Mouse (Mus musculus): ENCODE measurements around the gene Tmod4. TPM values are rescaled to one million over a fixed set of nuclear protein-coding genes. Genes with fewer than 3 reads are reported as not detected.
"Not testable (repeated sequence)": the region's sequence is repeated elsewhere in the genome, so short reads cannot be mapped to it uniquely, and the experiment has no call there.

Tmod4 gene
- 0.83 and 1.2 TPM in 2 replicates for polyA plus RNA-seq (2015; fragmentation: Nextera tagmentation; extraction: Ambion mirVana)

- Histone ChIP-seq H3K4me3 (ENCODE audit: low read depth, low read length) (no peak within 1 kb of the TSS), H3K9me3 (replicated peaks; ENCODE audit: control insufficient read depth, low read length) (no peaks in the 10 kb centered on the region), H3K27me3 (ENCODE audit: control insufficient read depth, insufficient read depth, low read depth, low read length) (no peaks in the 10 kb centered on the region), H3K4me2 (ENCODE audit: low read depth, low read length) (no peak within 1 kb of the TSS), H3K27ac (ENCODE audit: low read length) (no peak within 1 kb of the TSS), H3K9ac (ENCODE audit: low read depth, low read length) (no peak within 1 kb of the TSS), H3K4me1 (ENCODE audit: control insufficient read depth, low read depth, low read length) (peaks cover 4% of the 10 kb centered on the region), H3K36me3 (ENCODE audit: control insufficient read depth, insufficient read depth) (peaks cover 19% of the 10 kb centered on the region)
- no peak for ATAC-seq (ENCODE audit: low read depth)
- 62% methylated on average over 6 of the region's 6 CpGs for WGBS (ENCODE audit: insufficient replicate concordance)
These were observed at the start of gene Tmod4 for GRCm38 (mm10) chr3:95124246-95124645. Gene Tmod4, plus strand, starts transcription at chr3:95124476.

GRCm38 (mm10) chr3:95088071-95088470 is 36.2 kb upstream of the Tmod4 start:
- Histone ChIP-seq H3K4me1 (ENCODE audit: control insufficient read depth, low read depth, low read length) (peaks cover 2% of the 10 kb centered on the region; the same call in 1 of the 2 replicates), H3K9ac (ENCODE audit: low read depth, low read length) (no peak overlapping the region), H3K27me3 (ENCODE audit: control insufficient read depth, insufficient read depth, low read depth, low read length) (no peaks in the 10 kb centered on the region), H3K4me2 (ENCODE audit: low read depth, low read length) (no peak overlapping the region), H3K9me3 (replicated peaks; ENCODE audit: control insufficient read depth, low read length) (no peaks in the 10 kb centered on the region), H3K36me3 (ENCODE audit: control insufficient read depth, insufficient read depth) (no peaks in the 10 kb centered on the region), H3K27ac (ENCODE audit: low read length) (no peak overlapping the region), H3K4me3 (ENCODE audit: low read depth, low read length) (no peak overlapping the region)
- no peak for ATAC-seq (ENCODE audit: low read depth)
- 89% methylated on average over 1 of the region's 1 CpGs for WGBS (ENCODE audit: insufficient replicate concordance)

- Histone ChIP-seq H3K4me1 (ENCODE audit: control insufficient read depth, low read depth, low read length) (peaks cover 14% of the 10 kb centered on the region), H3K9me3 (replicated peaks; ENCODE audit: control insufficient read depth, low read length) (no peaks in the 10 kb centered on the region), H3K27me3 (ENCODE audit: control insufficient read depth, insufficient read depth, low read depth, low read length) (no peaks in the 10 kb centered on the region), H3K27ac (ENCODE audit: low read length) (no peak overlapping the region), H3K36me3 (ENCODE audit: control insufficient read depth, insufficient read depth) (peaks cover 7% of the 10 kb centered on the region), H3K4me2 (ENCODE audit: low read depth, low read length) (no peak overlapping the region), H3K4me3 (ENCODE audit: low read depth, low read length) (no peak overlapping the region), H3K9ac (ENCODE audit: low read depth, low read length) (no peak overlapping the region)
- ATAC-seq (ENCODE audit: low read depth): no peak
- 16% methylated on average over 2 of the region's 2 CpGs for WGBS (ENCODE audit: insufficient replicate concordance)
These were observed 23.4 kb upstream of the Tmod4 start for GRCm38 (mm10) chr3:95100854-95101253.

GRCm38 (mm10) chr3:95105121-95105520 is 19.2 kb upstream of the Tmod4 start:
- WGBS (ENCODE audit: insufficient replicate concordance): 6% methylated on average over 4 of the region's 4 CpGs
- Histone ChIP-seq H3K27ac (ENCODE audit: low read length) (peak overlapping the region; percentile 88; the same call in 1 of the 2 replicates), H3K4me3 (ENCODE audit: low read depth, low read length) (peak overlapping the region; percentile 98)

GRCm38 (mm10) chr3:95105586-95106337 is 18.5 kb upstream of the Tmod4 start:
- no peaks in the 10 kb centered on the region for H3K9me3 ChIP-seq (replicated peaks; ENCODE audit: control insufficient read depth, low read length)
- no peaks in the 10 kb centered on the region for H3K36me3 ChIP-seq (ENCODE audit: control insufficient read depth, insufficient read depth)
- ATAC-seq (ENCODE audit: low read depth): no peak
- peak overlapping the region; percentile 98 for H3K4me3 ChIP-seq (ENCODE audit: low read depth, low read length)
- WGBS (ENCODE audit: insufficient replicate concordance): 1% methylated on average over 16 of the region's 16 CpGs
- peak overlapping the region; percentile 65 for H3K4me2 ChIP-seq (ENCODE audit: low read depth, low read length)
- H3K9ac ChIP-seq (ENCODE audit: low read depth, low read length): peak overlapping the region; percentile 98
- H3K4me1 ChIP-seq (ENCODE audit: control insufficient read depth, low read depth, low read length): peaks cover 26% of the 10 kb centered on the region
- H3K27ac ChIP-seq (ENCODE audit: low read length): peak overlapping the region; percentile 88
- H3K27me3 ChIP-seq (ENCODE audit: control insufficient read depth, insufficient read depth, low read depth, low read length): no peaks in the 10 kb centered on the region

More at GRCm38 (mm10) chr3:95105121-95105520, 19.2 kb upstream of the Tmod4 start:
- Histone ChIP-seq H3K27me3 (ENCODE audit: control insufficient read depth, insufficient read depth, low read depth, low read length) (no peaks in the 10 kb centered on the region), H3K9me3 (replicated peaks; ENCODE audit: control insufficient read depth, low read length) (no peaks in the 10 kb centered on the region), H3K4me2 (ENCODE audit: low read depth, low read length) (peak overlapping the region; percentile 65), H3K4me1 (ENCODE audit: control insufficient read depth, low read depth, low read length) (peaks cover 22% of the 10 kb centered on the region), H3K36me3 (ENCODE audit: control insufficient read depth, insufficient read depth) (no peaks in the 10 kb centered on the region), H3K9ac (ENCODE audit: low read depth, low read length) (peak overlapping the region; percentile 98)
- ATAC-seq (ENCODE audit: low read depth): no peak

GRCm38 (mm10) chr3:95106338-95107117 is 17.7 kb upstream of the Tmod4 start, which contains the start of gene Pip5k1a:
Gene Pip5k1a, minus strand, starts transcription at chr3:95106930.
- peak within 1 kb of the TSS; percentile 88 for H3K27ac ChIP-seq (ENCODE audit: low read length)
- no peaks in the 10 kb centered on the region for H3K36me3 ChIP-seq (ENCODE audit: control insufficient read depth, insufficient read depth)
- peak within 1 kb of the TSS; percentile 98 for H3K4me3 ChIP-seq (ENCODE audit: low read depth, low read length)
- peaks cover 27% of the 10 kb centered on the region for H3K4me1 ChIP-seq (ENCODE audit: control insufficient read depth, low read depth, low read length)
- no peaks in the 10 kb centered on the region for H3K27me3 ChIP-seq (ENCODE audit: control insufficient read depth, insufficient read depth, low read depth, low read length)
- peak within 1 kb of the TSS; percentile 98 for H3K9ac ChIP-seq (ENCODE audit: low read depth, low read length)
- peak within 1 kb of the TSS; percentile 70 for H3K4me2 ChIP-seq (ENCODE audit: low read depth, low read length)
- under 1% methylated on average over 51 of the region's 51 CpGs for WGBS (ENCODE audit: insufficient replicate concordance)
- peak; percentile 88 for ATAC-seq (ENCODE audit: low read depth)
- no peaks in the 10 kb centered on the region for H3K9me3 ChIP-seq (replicated peaks; ENCODE audit: control insufficient read depth, low read length)

GRCm38 (mm10) chr3:95107308-95107707 is 17.0 kb upstream of the Tmod4 start:
- H3K36me3 ChIP-seq (ENCODE audit: control insufficient read depth, insufficient read depth); H3K9me3 ChIP-seq (replicated peaks; ENCODE audit: control insufficient read depth, low read length); ATAC-seq (ENCODE audit: low read depth); H3K9ac ChIP-seq (ENCODE audit: low read depth, low read length); H3K27me3 ChIP-seq (ENCODE audit: control insufficient read depth, insufficient read depth, low read depth, low read length): not testable (repeated sequence)
- Histone ChIP-seq H3K4me3 (ENCODE audit: low read depth, low read length) (peak overlapping the region; percentile 98), H3K4me1 (ENCODE audit: control insufficient read depth, low read depth, low read length) (peaks cover 31% of the 10 kb centered on the region), H3K4me2 (ENCODE audit: low read depth, low read length) (peak overlapping the region; percentile 70), H3K27ac (ENCODE audit: low read length) (0 out of 2 replicates have a peak overlapping the region, but pooled peaks have one; percentile 62)

- Histone ChIP-seq H3K9me3 (replicated peaks; ENCODE audit: control insufficient read depth, low read length) (no peaks in the 10 kb centered on the region), H3K4me3 (ENCODE audit: low read depth, low read length) (no peak overlapping the region), H3K27me3 (ENCODE audit: control insufficient read depth, insufficient read depth, low read depth, low read length) (no peaks in the 10 kb centered on the region), H3K27ac (ENCODE audit: low read length) (no peak overlapping the region), H3K4me2 (ENCODE audit: low read depth, low read length) (no peak overlapping the region), H3K4me1 (ENCODE audit: control insufficient read depth, low read depth, low read length) (peaks cover 35% of the 10 kb centered on the region), H3K9ac (ENCODE audit: low read depth, low read length) (no peak overlapping the region), H3K36me3 (ENCODE audit: control insufficient read depth, insufficient read depth) (no peaks in the 10 kb centered on the region)
- no peak for ATAC-seq (ENCODE audit: low read depth)
- WGBS (ENCODE audit: insufficient replicate concordance): 49% methylated on average over 2 of the region's 2 CpGs
These were observed 16.4 kb upstream of the Tmod4 start for GRCm38 (mm10) chr3:95107898-95108297.
